Mouse (Mus musculus): ENCODE measurements at regions not wholly inside any gene's neighbourhood (a gene's known extent, or its start where the extent isn't known, plus 50 kb on each side); places are given as distances from the start of the nearest gene placed in this dataset.

DNA sequence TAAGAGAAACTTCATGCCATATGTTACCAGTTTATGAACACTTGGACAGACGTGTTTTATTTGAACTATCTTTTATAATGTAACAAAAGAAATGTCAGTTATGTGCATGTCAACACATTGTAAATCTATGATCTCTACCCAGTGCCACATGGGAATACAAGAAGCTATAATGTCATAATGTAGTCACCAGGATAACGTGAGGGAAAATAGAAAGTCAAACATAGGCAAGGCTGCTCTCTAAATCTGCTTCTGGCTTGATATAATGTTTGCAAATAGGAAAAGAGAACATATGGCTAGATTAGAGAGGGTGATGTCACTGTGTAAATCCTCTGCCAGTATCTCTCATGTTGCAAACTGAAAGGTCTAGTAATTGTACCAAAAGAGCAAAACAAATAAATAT lies 408.1 kb upstream of the Adamts5 start:
- no peak for TF ChIP-seq CTCF (conservative IDR thresholded peaks at IDR 0.05; ENCODE audit: insufficient read depth, insufficient read length, low read depth, low read length)
- no peak for TF ChIP-seq POLR2A (IDR thresholded peaks at IDR 0.05; ENCODE audit: low read depth, low read length)

Data from kidney, adult 2 months (tissue).